Mouse (Mus musculus) limb, embryonic 15.5 days (tissue): ENCODE measurements around the gene Atrnl1. TPM values are rescaled to one million over a fixed set of nuclear protein-coding genes. Genes with fewer than 3 reads are reported as not detected.

ENCODE experiments used
- ATAC-seq: fragments of 200-750 bp; cut with Nextera tagmentation; 2 replicates; pipeline ENCODE4 v1.8.0; 2017; ENCODE audit warnings: low read depth, moderate TSS enrichment; ENCODE audit not compliant: insufficient number of reproducible peaks, low FRiP score, low TSS enrichment
- H3K27ac ChIP-seq: fragments of 300-500 bp; sonication (generic); 2 replicates; pipeline ENCODE4 v1.5.1; 2015; ENCODE audit warnings: moderate library complexity, mild to moderate bottlenecking, inconsistent platforms
- H3K27me3 ChIP-seq: fragments of 300-500 bp; sonication (generic); 2 replicates; pipeline ENCODE4 v1.6.1; 2015; ENCODE audit warnings: inconsistent platforms
- H3K36me3 ChIP-seq: fragments of 300-500 bp; sonication (generic); 2 replicates; pipeline ENCODE4 v1.6.1; 2015; ENCODE audit warnings: inconsistent platforms
- H3K4me1 ChIP-seq: fragments of 300-500 bp; sonication (generic); 2 replicates; pipeline ENCODE4 v1.6.1; 2015; ENCODE audit warnings: inconsistent platforms
- H3K4me2 ChIP-seq: fragments of 300-500 bp; sonication (generic); 2 replicates; pipeline ENCODE4 v1.6.1; 2015; ENCODE audit warnings: mild to moderate bottlenecking, inconsistent platforms
- H3K4me3 ChIP-seq: fragments of 300-500 bp; sonication (generic); 2 replicates; pipeline ENCODE4 v1.5.1; 2015; ENCODE audit warnings: mild to moderate bottlenecking, inconsistent platforms
- H3K9ac ChIP-seq: fragments of 300-500 bp; sonication (generic); 2 replicates; pipeline ENCODE4 v1.6.1; 2015; ENCODE audit warnings: inconsistent platforms
- H3K9me3 ChIP-seq: fragments of 300-500 bp; sonication (generic); 2 replicates; pipeline ENCODE4 v1.6.1; 2016; ENCODE audit warnings: inconsistent platforms
- WGBS: fragments of 180-500 bp; shearing (Covaris S2); methylation state at CpG from one replicate; pipeline ENCODE4 v1.1.7; 2015; 5-methylcytosine and 5-hydroxymethylcytosine counted together
- polyA plus RNA-seq: library from polyadenylated mRNA; unstranded; fragments of >200 nt; fragmentation: Nextera tagmentation; extraction: Ambion mirVana; gene quantifications from 2 replicates; pipeline ENCODE4 v1.2.1, GENCODE M21; 2015

The Atrnl1 gene
- polyA plus RNA-seq, 1 experiment from 2014 or later: 7.7 TPM

DNA sequence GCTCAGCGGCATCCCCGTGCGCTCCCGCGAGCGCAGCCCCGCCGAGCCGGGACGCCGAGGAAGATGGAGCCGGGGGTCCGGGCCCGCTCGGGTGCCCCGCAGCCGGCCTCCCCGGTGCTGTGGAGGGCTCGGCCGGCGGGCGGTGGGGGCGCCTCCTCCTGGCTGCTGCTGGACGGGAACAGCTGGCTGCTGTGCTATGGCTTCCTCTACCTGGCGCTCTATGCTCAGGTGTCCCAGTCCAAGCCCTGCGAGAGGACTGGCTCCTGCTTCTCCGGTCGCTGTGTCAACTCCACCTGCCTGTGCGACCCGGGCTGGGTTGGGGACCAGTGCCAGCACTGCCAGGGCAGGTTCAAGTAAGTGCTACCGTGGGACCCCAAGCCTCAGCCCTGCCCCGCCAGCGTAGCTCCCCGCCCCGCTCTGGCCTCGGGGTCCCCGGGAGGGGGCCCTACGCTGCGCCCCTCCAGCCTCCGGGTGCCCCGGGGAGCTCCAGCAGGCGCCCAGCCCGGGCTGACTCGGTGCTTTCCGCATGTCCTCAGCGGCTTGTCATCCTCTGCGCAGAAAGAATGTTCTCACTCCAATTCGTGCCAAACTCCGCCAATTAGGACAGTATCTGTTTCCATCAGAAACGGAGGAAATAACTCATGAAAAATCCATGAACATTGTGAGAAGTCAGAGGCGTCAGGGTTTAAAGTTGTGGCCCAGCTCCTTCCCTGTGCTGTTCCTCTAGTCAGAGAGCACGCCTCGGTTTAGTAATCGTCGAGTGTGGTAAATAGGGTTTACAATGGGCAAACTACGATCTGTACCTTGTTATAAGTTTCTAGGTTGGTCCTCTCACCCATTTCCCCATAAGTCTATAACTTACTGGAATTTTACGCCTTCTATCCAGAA is 701 bp downstream of the Atrnl1 start:
- no peaks in the 10 kb centered on the region for H3K36me3 ChIP-seq
- H3K27ac ChIP-seq: peak overlapping the region; percentile 99
- no peaks in the 10 kb centered on the region for H3K9me3 ChIP-seq
- peak overlapping the region; percentile 96 for H3K4me3 ChIP-seq
- H3K27me3 ChIP-seq: no peaks in the 10 kb centered on the region
- peak overlapping the region; percentile 56 for H3K9ac ChIP-seq
- H3K4me1 ChIP-seq: peaks cover 13% of the 10 kb centered on the region
- under 1% methylated on average over 50 of the region's 57 CpGs for WGBS
- H3K4me2 ChIP-seq: peak overlapping the region; percentile 82
- ATAC-seq: 0 out of 2 replicates have a peak, but pooled peaks have one; percentile 57

GRCm38 (mm10) chr19:57612179-57612472 is 1.3 kb downstream of the Atrnl1 start:
- WGBS: 4% methylated on average over 2 of the region's 2 CpGs
- Histone ChIP-seq H3K4me3 (peak overlapping the region; percentile 96), H3K4me1 (peaks cover 13% of the 10 kb centered on the region), H3K27me3 (no peaks in the 10 kb centered on the region), H3K36me3 (no peaks in the 10 kb centered on the region), H3K27ac (peak overlapping the region; percentile 99; the same call in 1 of the 2 replicates), H3K9ac (peak overlapping the region; percentile 56; the same call in 1 of the 2 replicates), H3K4me2 (peak overlapping the region; percentile 82), H3K9me3 (no peaks in the 10 kb centered on the region)
- no peak for ATAC-seq

DNA sequence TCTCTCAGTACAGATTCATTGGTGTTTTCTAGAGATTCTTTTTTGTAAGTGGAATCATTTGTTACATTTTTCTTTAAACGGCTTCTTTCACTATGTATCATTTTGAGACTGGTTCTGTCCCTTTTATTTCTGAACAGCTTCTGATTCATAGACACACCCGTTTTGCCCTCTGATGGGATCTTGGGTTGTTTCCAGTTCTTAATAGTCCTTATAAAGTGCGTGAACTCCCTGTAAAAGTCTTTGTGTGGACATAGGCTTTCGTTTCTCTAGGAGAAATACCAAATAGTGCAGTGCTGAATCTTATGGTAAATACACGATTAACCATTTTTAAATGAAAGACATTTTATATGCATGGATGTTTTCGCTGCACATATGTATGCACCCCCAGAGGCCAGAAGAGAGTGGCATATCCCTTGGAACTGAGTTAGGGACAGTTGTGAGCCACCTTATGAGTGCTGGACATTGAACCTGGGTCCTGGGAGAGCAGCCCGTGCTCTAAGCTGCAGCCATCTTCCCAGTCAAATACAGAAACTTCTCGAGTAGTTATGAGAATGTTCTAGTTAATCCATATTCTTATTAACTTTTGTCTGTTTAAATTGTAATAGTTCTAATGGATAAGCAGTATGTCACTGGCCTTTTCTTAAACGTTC is 5.3 kb downstream of the Atrnl1 start:
- no peak overlapping the region for H3K9ac ChIP-seq
- no peak overlapping the region for H3K27ac ChIP-seq
- ATAC-seq: no peak
- H3K27me3 ChIP-seq: no peaks in the 10 kb centered on the region
- no peaks in the 10 kb centered on the region for H3K9me3 ChIP-seq
- 65% methylated on average over 9 of the region's 9 CpGs for WGBS
- peaks cover 9% of the 10 kb centered on the region for H3K4me1 ChIP-seq
- H3K4me3 ChIP-seq: no peak overlapping the region
- H3K36me3 ChIP-seq: 0 out of 2 replicates have a peak, but pooled peaks cover 3% of the 10 kb centered on the region
- no peak overlapping the region for H3K4me2 ChIP-seq

- H3K4me2 ChIP-seq: no peak overlapping the region
- ATAC-seq: no peak
- no peak overlapping the region for H3K27ac ChIP-seq
- H3K27me3 ChIP-seq: no peaks in the 10 kb centered on the region
- no peak overlapping the region for H3K9ac ChIP-seq
- H3K9me3 ChIP-seq: no peaks in the 10 kb centered on the region
- 83% methylated on average over 9 of the region's 9 CpGs for WGBS
- peaks cover 5% of the 10 kb centered on the region; the same call in 1 of the 2 replicates for H3K4me1 ChIP-seq
- H3K4me3 ChIP-seq: no peak overlapping the region
- 0 out of 2 replicates have a peak, but pooled peaks cover 3% of the 10 kb centered on the region for H3K36me3 ChIP-seq
Observed at GRCm38 (mm10) chr19:57619088-57619487, 8.3 kb downstream of the Atrnl1 start.

- 80% methylated on average over 19 of the region's 19 CpGs for WGBS
- Histone ChIP-seq H3K27me3 (no peaks in the 10 kb centered on the region), H3K4me1 (no peaks in the 10 kb centered on the region), H3K4me3 (no peak overlapping the region), H3K9me3 (no peaks in the 10 kb centered on the region), H3K27ac (no peak overlapping the region), H3K9ac (no peak overlapping the region), H3K4me2 (no peak overlapping the region), H3K36me3 (0 out of 2 replicates have a peak, but pooled peaks cover 7% of the 10 kb centered on the region)
- no peak for ATAC-seq
Observed at GRCm38 (mm10) chr19:57621814-57622213, 11.0 kb downstream of the Atrnl1 start.

GRCm38 (mm10) chr19:57625738-57626137 is 14.9 kb downstream of the Atrnl1 start:
- 61% methylated on average over 9 of the region's 9 CpGs for WGBS
- no peaks in the 10 kb centered on the region for H3K4me1 ChIP-seq
- no peak overlapping the region for H3K9ac ChIP-seq
- H3K27ac ChIP-seq: no peak overlapping the region
- H3K4me2 ChIP-seq: no peak overlapping the region
- H3K9me3 ChIP-seq: no peaks in the 10 kb centered on the region
- no peak for ATAC-seq
- H3K36me3 ChIP-seq: 0 out of 2 replicates have a peak, but pooled peaks cover 3% of the 10 kb centered on the region
- H3K27me3 ChIP-seq: no peaks in the 10 kb centered on the region
- no peak overlapping the region for H3K4me3 ChIP-seq

DNA sequence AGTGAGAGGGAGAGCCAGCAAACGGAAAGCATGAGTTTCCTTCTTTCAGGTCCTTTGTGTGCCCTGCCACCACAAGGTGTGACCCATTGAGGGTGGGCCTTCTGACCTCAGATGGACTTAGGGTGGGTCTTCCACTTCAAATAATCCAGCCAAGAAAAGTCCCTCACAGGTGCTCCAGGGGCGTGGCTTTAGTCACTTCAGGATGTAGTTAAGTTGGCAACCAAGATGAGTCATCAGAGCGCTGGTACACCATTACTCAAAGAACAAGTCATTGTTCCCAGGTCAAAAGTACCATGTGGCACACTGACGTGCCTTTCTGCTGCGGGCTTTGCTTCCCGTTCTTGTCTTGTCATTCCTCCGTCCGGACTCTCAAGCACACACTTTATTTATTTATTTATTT is 16.4 kb downstream of the Atrnl1 start:
- ATAC-seq: no peak
- no peak overlapping the region for H3K27ac ChIP-seq
- no peak overlapping the region for H3K4me3 ChIP-seq
- H3K4me1 ChIP-seq: no peaks in the 10 kb centered on the region
- H3K27me3 ChIP-seq: no peaks in the 10 kb centered on the region
- no peaks in the 10 kb centered on the region for H3K9me3 ChIP-seq
- 91% methylated on average over 8 of the region's 8 CpGs for WGBS
- H3K36me3 ChIP-seq: peaks cover 8% of the 10 kb centered on the region; the same call in 1 of the 2 replicates
- no peak overlapping the region for H3K9ac ChIP-seq
- no peak overlapping the region for H3K4me2 ChIP-seq

GRCm38 (mm10) chr19:57642536-57642935 is 31.7 kb downstream of the Atrnl1 start:
- Histone ChIP-seq H3K9ac (no peak overlapping the region), H3K27me3 (no peaks in the 10 kb centered on the region), H3K4me2 (no peak overlapping the region), H3K4me1 (no peaks in the 10 kb centered on the region), H3K4me3 (no peak overlapping the region), H3K27ac (no peak overlapping the region), H3K36me3 (0 out of 2 replicates have a peak, but pooled peaks cover 4% of the 10 kb centered on the region), H3K9me3 (no peaks in the 10 kb centered on the region)
- ATAC-seq: no peak
- WGBS: 94% methylated on average over 21 of the region's 21 CpGs

GRCm38 (mm10) chr19:57642980-57643379 is 32.1 kb downstream of the Atrnl1 start:
- H3K27me3 ChIP-seq: no peaks in the 10 kb centered on the region
- H3K36me3 ChIP-seq: 0 out of 2 replicates have a peak, but pooled peaks cover 4% of the 10 kb centered on the region
- ATAC-seq: no peak
- WGBS: 21% methylated on average over 2 of the region's 2 CpGs
- no peaks in the 10 kb centered on the region for H3K9me3 ChIP-seq
- no peak overlapping the region for H3K4me2 ChIP-seq
- H3K9ac ChIP-seq: no peak overlapping the region
- H3K27ac ChIP-seq: no peak overlapping the region
- H3K4me1 ChIP-seq: no peaks in the 10 kb centered on the region
- H3K4me3 ChIP-seq: no peak overlapping the region

DNA sequence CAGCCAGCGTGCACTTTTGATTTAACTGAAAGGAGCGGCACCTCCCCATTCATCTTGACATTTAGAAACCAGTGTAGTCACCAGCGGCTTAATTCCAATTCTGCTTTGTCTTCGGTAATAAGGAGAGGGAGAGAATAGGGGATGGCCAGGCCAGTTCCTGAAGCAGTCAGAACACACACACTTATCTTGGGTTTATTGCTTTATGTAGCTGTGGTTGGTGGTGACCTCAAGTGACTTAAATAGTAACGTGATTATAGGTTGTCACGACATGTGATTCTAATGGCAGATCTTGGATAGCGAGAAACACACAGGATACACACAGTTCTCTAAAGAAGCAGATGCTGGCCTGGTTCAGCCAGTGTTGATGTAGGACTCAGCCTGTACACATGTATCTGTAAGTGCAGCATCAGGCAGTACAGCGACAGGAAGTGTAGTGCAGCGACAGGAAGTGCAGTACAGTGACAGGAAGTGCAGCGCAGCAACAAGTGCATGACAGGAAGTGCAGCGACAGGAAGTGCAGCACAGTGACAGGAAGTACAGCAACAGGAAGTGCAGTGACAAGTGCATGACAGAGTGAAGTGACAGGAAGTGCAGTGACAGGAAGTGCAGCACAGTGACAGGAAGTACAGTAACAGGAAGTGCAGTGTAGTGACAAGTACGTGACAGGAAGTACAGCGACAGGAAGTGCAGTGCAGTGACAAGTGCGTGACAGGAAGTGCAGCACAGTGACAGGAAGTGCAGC is 37.5 kb downstream of the Atrnl1 start:
- Histone ChIP-seq H3K4me3 (no peak overlapping the region), H3K36me3 (peaks cover 11% of the 10 kb centered on the region), H3K27ac (no peak overlapping the region), H3K9ac (no peak overlapping the region), H3K4me1 (no peaks in the 10 kb centered on the region), H3K27me3 (no peaks in the 10 kb centered on the region), H3K4me2 (no peak overlapping the region), H3K9me3 (no peaks in the 10 kb centered on the region)
- ATAC-seq: no peak
- 88% methylated on average over 14 of the region's 14 CpGs for WGBS

- Histone ChIP-seq H3K4me2 (no peak overlapping the region), H3K9ac (no peak overlapping the region), H3K4me3 (no peak overlapping the region), H3K9me3 (no peaks in the 10 kb centered on the region), H3K4me1 (no peaks in the 10 kb centered on the region), H3K27ac (no peak overlapping the region), H3K27me3 (no peaks in the 10 kb centered on the region), H3K36me3 (peaks cover 16% of the 10 kb centered on the region)
- ATAC-seq: no peak
- 98% methylated on average over 4 of the region's 4 CpGs for WGBS
Observed at GRCm38 (mm10) chr19:57648944-57649271, 38.1 kb downstream of the Atrnl1 start.

DNA sequence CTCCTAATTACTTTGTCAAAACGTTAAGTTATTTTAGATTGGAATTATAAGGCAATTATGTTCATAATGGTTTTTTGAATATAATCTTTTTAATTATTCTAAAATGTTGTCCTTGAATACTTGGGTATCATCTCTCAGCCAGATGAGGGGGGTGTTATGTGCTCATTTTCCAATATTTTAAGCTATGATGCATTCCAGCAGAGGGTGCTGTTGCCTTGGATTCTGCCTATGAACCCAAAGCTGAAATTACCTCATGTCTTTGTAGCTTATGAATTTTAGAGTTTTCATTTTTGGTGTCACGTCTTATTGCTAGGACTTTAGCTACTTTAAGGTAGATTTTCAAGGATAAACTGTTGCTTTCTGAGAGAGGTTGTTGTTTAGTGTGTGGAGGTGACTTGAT is 44.2 kb downstream of the Atrnl1 start:
- ATAC-seq: no peak
- Histone ChIP-seq H3K36me3 (peaks cover 32% of the 10 kb centered on the region), H3K27ac (no peak overlapping the region), H3K27me3 (no peaks in the 10 kb centered on the region), H3K9ac (no peak overlapping the region), H3K4me2 (no peak overlapping the region), H3K4me1 (no peaks in the 10 kb centered on the region), H3K4me3 (no peak overlapping the region), H3K9me3 (no peaks in the 10 kb centered on the region)
- 61% methylated on average over 2 of the region's 2 CpGs for WGBS
